Mouse (Mus musculus) embryonic facial prominence, embryonic 14.5 days (tissue): ENCODE data around the gene Ptpra. TPM values are rescaled to one million over a fixed set of nuclear protein-coding genes. Genes with fewer than 3 reads are reported as not detected.

ENCODE experiments used
- ATAC-seq: fragments of 200-750 bp; cut with Nextera tagmentation; 2 replicates; pipeline ENCODE4 v1.8.0; 2017; ENCODE audit warnings: low read depth, moderate number of reproducible peaks, moderate TSS enrichment
- DNase-seq: peaks from one replicate; pipeline ENCODE4 v3.0.0-alpha.2; 2015; ENCODE audit warnings: low spot score
- H3K27ac ChIP-seq: fragments of 300-500 bp; sonication (generic); replicated peaks from 2 replicates; pipeline ENCODE4 v1.5.1; 2014; ENCODE audit warnings: low read depth, mild to moderate bottlenecking, low read length, moderate library complexity
- H3K27me3 ChIP-seq: fragments of 300-500 bp; sonication (generic); replicated peaks from 2 replicates; pipeline ENCODE4 v1.6.1; 2014; ENCODE audit warnings: low read length; ENCODE audit not compliant: control insufficient read depth, insufficient read depth
- H3K36me3 ChIP-seq: fragments of 300-500 bp; sonication (generic); 2 replicates; pipeline ENCODE4 v1.6.1; 2014; ENCODE audit warnings: low read length, mixed read lengths; ENCODE audit not compliant: control insufficient read depth, insufficient read depth
- H3K4me1 ChIP-seq: fragments of 300-500 bp; sonication (generic); 2 replicates; pipeline ENCODE4 v1.6.1; 2014; ENCODE audit warnings: antibody characterized with exemption, low read length; ENCODE audit not compliant: control insufficient read depth, insufficient read depth
- H3K4me2 ChIP-seq: fragments of 300-500 bp; sonication (generic); 2 replicates; pipeline ENCODE4 v1.6.1; 2014; ENCODE audit warnings: low read depth, mild to moderate bottlenecking, low read length, moderate library complexity, mixed read lengths
- H3K4me3 ChIP-seq: fragments of 300-500 bp; sonication (generic); 2 replicates; pipeline ENCODE4 v1.5.1; 2014; ENCODE audit warnings: low read depth, mild to moderate bottlenecking, low read length
- H3K9ac ChIP-seq: fragments of 300-500 bp; sonication (generic); 2 replicates; pipeline ENCODE4 v1.6.1; 2014; ENCODE audit warnings: low read depth, mild to moderate bottlenecking, low read length, moderate library complexity, mixed read lengths
- H3K9me3 ChIP-seq: fragments of 300-500 bp; sonication (generic); 2 replicates; pipeline ENCODE4 v1.6.1; 2016; ENCODE audit warnings: low read length; ENCODE audit not compliant: control insufficient read depth
- WGBS: fragments of 180-500 bp; shearing (Covaris S2); extraction: QIAGEN DNeasy Blood & Tissue Kit; methylation state at CpG from one replicate; pipeline ENCODE4 v1.1.7; 2014; 5-methylcytosine and 5-hydroxymethylcytosine counted together
- polyA plus RNA-seq: library from polyadenylated mRNA; unstranded; fragments of >200 nt; fragmentation: Nextera tagmentation; extraction: Ambion mirVana; gene quantifications from 2 replicates; pipeline ENCODE4 v1.2.1, GENCODE M21; 2014

The Ptpra gene
- polyA plus RNA-seq, 1 experiment from 2014 or later, result 111 TPM

DNA sequence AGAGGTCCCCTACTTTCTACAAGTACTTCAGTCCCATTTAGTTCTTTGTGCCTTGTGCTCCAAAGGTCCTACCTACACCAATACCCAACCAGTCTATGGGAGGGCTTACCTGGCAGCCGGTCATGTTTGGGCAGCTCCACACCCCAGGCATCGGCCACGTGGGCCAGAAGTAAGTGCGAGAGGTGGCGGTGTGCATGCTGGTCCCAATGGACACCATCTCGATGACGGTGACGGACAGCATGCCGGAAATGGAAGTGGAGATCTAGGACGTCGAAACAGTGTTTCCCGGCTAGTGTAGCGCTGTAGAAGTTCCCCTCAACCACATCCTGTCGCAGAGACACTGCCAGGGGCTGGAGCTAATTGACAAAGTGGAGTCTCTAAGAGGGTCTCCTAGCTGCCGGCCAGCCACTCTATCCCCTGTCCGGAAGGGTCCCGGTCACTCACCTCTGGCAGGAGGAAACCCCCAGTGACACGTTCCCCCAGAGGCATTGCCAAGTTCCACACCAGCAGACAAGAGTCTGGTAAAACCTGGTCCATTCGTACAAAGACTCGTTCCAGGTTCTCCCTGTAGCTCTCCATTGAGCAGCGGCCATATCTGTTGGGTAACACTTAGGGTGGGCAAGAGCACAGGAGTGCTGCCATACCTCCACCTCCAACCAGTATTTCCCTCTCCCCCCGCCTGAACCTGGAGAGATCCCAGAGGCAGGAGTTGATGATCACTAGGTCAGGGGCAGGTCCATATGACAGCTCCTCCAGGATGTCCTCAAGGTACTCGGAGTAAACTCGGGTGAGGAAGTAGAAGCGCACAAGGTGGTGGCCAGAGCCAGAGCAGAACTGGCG is 28.1 kb upstream of the Ptpra start:
- Histone ChIP-seq H3K27me3 (no peaks in the 10 kb centered on the region), H3K4me1 (peaks cover 18% of the 10 kb centered on the region), H3K9me3 (no peaks in the 10 kb centered on the region), H3K36me3 (peaks cover 34% of the 10 kb centered on the region), H3K4me3 (no peak overlapping the region), H3K27ac (no peak overlapping the region), H3K4me2 (no peak overlapping the region), H3K9ac (no peak overlapping the region)
- WGBS, result 97% methylated on average over 26 of the region's 26 CpGs
- DNase-seq, result no peak
- ATAC-seq, result no peak

DNA sequence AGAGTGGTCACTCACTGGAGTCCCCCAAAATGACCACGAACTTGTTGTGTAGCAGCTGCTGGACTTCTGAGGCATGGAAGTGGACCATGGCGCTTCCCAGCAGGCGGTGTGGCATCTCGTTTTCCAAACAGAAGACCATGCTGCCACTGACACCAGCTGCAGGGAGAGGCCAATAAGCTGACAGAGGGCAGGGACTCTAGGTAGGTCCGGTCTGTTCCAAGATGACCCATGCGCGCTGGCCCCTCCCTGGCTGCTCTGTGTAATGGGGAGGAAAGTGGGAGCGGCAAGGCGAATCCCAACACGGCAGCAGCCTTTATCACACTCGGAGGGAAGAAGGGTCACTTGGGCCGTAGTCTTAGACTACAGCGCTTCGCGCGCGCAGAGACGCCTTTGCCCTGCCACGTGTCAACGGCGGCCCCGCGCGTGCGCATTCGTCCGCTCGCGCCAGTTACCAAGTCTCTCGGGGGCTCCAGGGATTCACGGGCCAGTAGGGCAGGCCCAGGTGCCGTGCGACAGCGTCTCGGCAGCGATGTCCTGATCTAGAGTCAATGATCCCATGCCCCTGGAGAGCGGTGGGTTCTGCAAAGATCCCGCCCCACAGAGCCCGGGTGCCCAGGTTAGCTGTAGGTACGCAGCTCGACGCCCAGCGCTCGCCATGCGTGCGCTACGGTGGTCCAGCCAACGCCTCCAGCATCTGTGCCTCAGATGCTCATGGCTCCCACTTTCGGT is 26.5 kb upstream of the Ptpra start:
- ATAC-seq (peak; percentile 75), DNase-seq (peak; percentile 87)
- H3K9ac ChIP-seq, result peak overlapping the region; percentile 86
- H3K4me3 ChIP-seq, result peak overlapping the region; percentile 57
- peak overlapping the region; percentile 93 for H3K27ac ChIP-seq
- peaks cover 18% of the 10 kb centered on the region for H3K4me1 ChIP-seq
- peaks cover 32% of the 10 kb centered on the region for H3K36me3 ChIP-seq
- H3K4me2 ChIP-seq, result peak overlapping the region; percentile 94
- WGBS, result 27% methylated on average over 28 of the region's 49 CpGs
- no peaks in the 10 kb centered on the region for H3K9me3 ChIP-seq
- H3K27me3 ChIP-seq, result no peaks in the 10 kb centered on the region

DNA sequence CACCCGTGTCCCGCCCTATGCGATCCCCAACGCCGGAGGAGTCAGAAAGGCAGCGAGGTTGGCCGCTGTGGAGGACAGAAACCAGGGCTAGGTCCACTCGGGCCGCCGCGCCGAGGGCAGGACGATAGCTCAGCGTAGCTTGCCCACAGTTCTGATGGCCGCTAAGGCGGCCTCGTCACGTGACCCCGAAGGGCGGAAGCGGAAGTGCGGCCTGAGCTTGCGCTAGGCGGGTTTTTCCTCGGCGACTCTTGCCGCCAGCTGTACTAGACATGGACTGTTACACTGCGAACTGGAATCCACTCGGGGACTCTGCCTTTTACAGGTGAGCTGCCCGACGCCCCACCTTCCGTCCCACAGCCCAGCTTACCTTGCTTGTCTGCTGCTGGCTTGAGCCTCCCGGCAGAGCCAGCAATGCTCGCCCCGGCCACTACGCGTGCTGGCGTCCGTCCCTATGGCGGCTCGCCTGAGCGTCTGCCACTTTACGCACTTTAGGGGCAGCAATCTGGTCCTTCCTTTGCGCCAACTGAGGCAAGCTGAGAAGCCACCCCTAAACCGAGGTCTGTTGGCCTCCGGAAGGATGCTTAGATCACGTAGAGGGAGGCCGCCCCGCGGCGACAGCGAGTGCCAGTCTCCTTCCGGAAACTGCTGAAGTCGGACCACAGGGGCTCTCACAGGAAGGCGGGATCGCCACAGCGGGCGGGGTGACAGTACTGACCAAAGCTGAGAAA is 25.8 kb upstream of the Ptpra start, which contains the start of the genes Vps16 and Pced1a:
TSS of gene Vps16 (plus strand) at position 214 of the 728 bp plus-strand sequence.
TSS of gene Pced1a (minus strand) at position 576 of the 728 bp plus-strand sequence.
- H3K9ac ChIP-seq, result peak within 1 kb of the TSS; percentile 86
- H3K36me3 ChIP-seq, result peaks cover 25% of the 10 kb centered on the region
- peak within 1 kb of the TSS; percentile 57 for H3K4me3 ChIP-seq
- 0% methylated on average over 45 of the region's 58 CpGs for WGBS
- ATAC-seq (peak; percentile 97), DNase-seq (peak; percentile 96)
- peak within 1 kb of the TSS; percentile 94 for H3K4me2 ChIP-seq
- H3K9me3 ChIP-seq, result no peaks in the 10 kb centered on the region
- no peaks in the 10 kb centered on the region for H3K27me3 ChIP-seq
- H3K4me1 ChIP-seq, result peaks cover 18% of the 10 kb centered on the region
- H3K27ac ChIP-seq, result peak within 1 kb of the TSS; percentile 93

DNA sequence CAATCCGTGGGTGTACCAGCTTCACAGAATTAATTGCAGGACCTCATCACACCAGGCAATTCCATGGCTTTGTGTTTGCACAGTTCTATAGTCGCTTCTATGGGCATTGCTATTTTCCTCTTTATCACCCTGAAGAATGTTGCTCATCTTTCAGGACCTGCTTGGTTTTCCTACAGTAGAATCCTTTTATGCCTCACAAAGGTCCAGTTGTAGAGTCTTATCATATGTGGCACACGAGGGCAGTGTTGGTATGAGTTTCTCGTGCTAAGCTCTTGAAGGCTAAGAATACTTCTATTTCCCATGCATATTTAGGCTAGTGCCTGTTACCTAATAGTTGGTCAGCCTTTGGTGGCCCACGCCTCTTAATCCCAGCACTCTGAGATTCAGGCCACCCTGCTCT is 25.0 kb upstream of the Ptpra start:
- DNase-seq, result no peak
- no peaks in the 10 kb centered on the region for H3K9me3 ChIP-seq
- WGBS, result 48% methylated on average over 5 of the region's 5 CpGs
- H3K36me3 ChIP-seq, result peaks cover 17% of the 10 kb centered on the region; the same call in 1 of the 2 replicates
- peak overlapping the region; percentile 94 for H3K4me2 ChIP-seq
- H3K4me1 ChIP-seq, result peaks cover 18% of the 10 kb centered on the region
- ATAC-seq, result no peak
- peak overlapping the region; percentile 57 for H3K4me3 ChIP-seq
- no peaks in the 10 kb centered on the region for H3K27me3 ChIP-seq
- peak overlapping the region; percentile 86 for H3K9ac ChIP-seq
- H3K27ac ChIP-seq, result no peak overlapping the region; the same call in 1 of the 2 replicates

DNA sequence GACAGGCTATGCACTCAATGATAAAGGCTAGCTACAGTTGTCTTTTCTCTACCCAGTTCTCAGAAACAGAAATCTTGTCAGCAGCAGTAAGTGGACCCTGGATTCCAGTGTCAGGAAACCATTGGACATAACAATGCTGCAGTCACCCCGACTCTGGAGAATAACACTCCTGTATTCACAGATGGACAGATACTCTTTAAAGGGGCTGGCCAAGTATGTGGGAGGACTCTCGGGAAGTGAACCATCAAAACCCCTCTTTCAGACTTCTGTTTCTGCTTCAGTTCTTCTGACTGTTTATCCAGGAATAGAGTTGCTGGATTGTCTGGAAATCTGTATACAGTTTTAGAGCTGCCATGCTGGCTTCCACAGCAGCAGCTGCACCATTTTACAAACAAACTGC is 20.2 kb upstream of the Ptpra start:
- no peak overlapping the region for H3K4me2 ChIP-seq
- no peak overlapping the region for H3K27ac ChIP-seq
- peaks cover 6% of the 10 kb centered on the region for H3K4me1 ChIP-seq
- H3K27me3 ChIP-seq, result no peaks in the 10 kb centered on the region
- H3K9me3 ChIP-seq, result no peaks in the 10 kb centered on the region
- 55% methylated on average over 2 of the region's 2 CpGs for WGBS
- H3K9ac ChIP-seq, result no peak overlapping the region
- peaks cover 4% of the 10 kb centered on the region; the same call in 1 of the 2 replicates for H3K36me3 ChIP-seq
- H3K4me3 ChIP-seq, result no peak overlapping the region
- ATAC-seq (no peak), DNase-seq (no peak)

DNA sequence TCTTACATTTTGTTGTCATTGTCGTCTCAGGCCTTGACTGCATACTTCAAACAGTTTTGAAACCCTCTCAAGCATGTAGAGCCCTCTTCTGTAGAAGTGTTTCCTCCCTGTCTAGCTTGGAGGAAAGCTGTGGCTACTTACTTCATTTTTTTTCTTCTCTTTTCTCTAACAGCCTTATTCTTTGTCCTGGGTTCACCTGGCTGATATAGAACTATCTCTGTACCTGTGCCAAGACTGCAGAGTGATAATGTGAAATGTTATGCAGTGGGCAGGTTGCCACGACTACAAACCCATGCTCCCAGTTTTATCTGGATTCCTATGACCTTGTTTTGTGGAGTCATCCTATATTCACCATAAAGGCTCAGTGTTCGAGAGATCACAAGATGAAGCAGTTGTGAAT is 19.6 kb upstream of the Ptpra start:
- H3K4me1 ChIP-seq, result peaks cover 2% of the 10 kb centered on the region
- 78% methylated on average over 3 of the region's 3 CpGs for WGBS
- H3K27ac ChIP-seq, result no peak overlapping the region
- H3K9me3 ChIP-seq, result no peaks in the 10 kb centered on the region
- ATAC-seq (no peak), DNase-seq (no peak)
- no peaks in the 10 kb centered on the region for H3K27me3 ChIP-seq
- peaks cover 4% of the 10 kb centered on the region; the same call in 1 of the 2 replicates for H3K36me3 ChIP-seq
- H3K9ac ChIP-seq, result no peak overlapping the region
- H3K4me2 ChIP-seq, result no peak overlapping the region
- H3K4me3 ChIP-seq, result no peak overlapping the region

DNA sequence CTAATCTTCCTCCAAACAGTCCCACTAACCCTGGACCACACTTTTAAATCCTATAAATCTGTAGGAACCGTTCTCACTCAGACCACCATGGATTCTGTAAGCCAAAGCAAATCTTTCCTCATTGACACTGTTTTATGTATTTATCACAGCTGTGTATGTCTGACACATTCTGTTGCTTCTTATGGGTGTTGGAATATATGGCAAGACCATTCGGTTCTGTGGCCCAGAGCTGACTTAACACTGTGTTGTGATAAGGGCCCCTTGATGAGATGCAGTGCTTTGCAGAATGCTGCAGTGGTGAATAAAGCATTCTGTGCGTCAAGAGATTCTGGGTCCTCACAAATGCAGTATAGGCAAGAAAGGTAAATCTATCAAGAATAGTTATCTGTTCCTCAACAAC is 17.9 kb upstream of the Ptpra start:
- WGBS, result 88% methylated on average over 3 of the region's 3 CpGs
- H3K9me3 ChIP-seq, result no peaks in the 10 kb centered on the region
- H3K9ac ChIP-seq, result no peak overlapping the region
- no peak overlapping the region for H3K27ac ChIP-seq
- no peak overlapping the region for H3K4me3 ChIP-seq
- peaks cover 4% of the 10 kb centered on the region; the same call in 1 of the 2 replicates for H3K36me3 ChIP-seq
- H3K4me2 ChIP-seq, result no peak overlapping the region
- DNase-seq (no peak), ATAC-seq (no peak)
- H3K4me1 ChIP-seq, result no peaks in the 10 kb centered on the region
- H3K27me3 ChIP-seq, result no peaks in the 10 kb centered on the region

DNA sequence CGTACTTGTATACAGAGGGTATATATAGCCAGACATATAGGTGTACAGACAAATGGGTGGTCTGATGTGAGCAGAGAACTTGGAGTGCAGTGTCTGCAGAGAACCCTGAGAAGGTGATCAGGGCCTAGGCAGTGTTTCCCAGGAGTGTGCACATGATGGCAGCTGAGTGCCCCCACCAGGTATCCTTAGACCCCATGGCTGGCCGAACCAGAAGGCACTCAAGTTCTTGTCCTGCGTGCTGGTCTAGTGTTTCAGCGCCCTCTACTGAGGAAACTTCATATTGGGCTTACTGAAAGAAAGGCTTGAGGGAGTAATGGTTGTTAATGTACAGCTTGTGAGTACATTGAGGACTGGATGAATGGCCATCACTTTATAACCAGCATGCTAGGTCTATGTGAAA is 16.9 kb upstream of the Ptpra start:
- Histone ChIP-seq H3K9ac (no peak overlapping the region), H3K27me3 (no peaks in the 10 kb centered on the region), H3K4me1 (no peaks in the 10 kb centered on the region), H3K36me3 (peaks cover 12% of the 10 kb centered on the region), H3K27ac (no peak overlapping the region), H3K4me2 (no peak overlapping the region), H3K4me3 (no peak overlapping the region), H3K9me3 (no peaks in the 10 kb centered on the region)
- DNase-seq (peak; percentile 63), ATAC-seq (peak; percentile 53; the same call in 1 of the 2 replicates)
- 24% methylated on average over 4 of the region's 4 CpGs for WGBS
